Mouse (Mus musculus) adrenal gland, adult 8-10 months (tissue): ENCODE measurements around the gene Zar1l. TPM values are rescaled to one million over a fixed set of nuclear protein-coding genes. Genes with fewer than 3 reads are reported as not detected.
"Not testable (repeated sequence)": the region's sequence is repeated elsewhere in the genome, so short reads cannot be mapped to it uniquely, and the experiment has no call there.

Source experiments
- DNase-seq: peaks from one replicate; pipeline ENCODE4 v3.0.0; 2022
- total RNA-seq, 4 experiments: library from RNA; stranded (reverse); gene quantifications; 2 replicates each; pipeline ENCODE4 v1.2.4; 2022

Zar1l gene
- not detected for total RNA-seq

GRCm38 (mm10) chr5:150518064-150518463, at the start of gene Zar1l:
Gene Zar1l, minus strand, starts transcription at chr5:150518164.
- no peak for DNase-seq

- no peak for DNase-seq
Measured at GRCm38 (mm10) chr5:150566971-150567370, 49.0 kb upstream of the Zar1l start.

- DNase-seq: no peak
Measured at GRCm38 (mm10) chr5:150566226-150566625, 48.3 kb upstream of the Zar1l start.

GRCm38 (mm10) chr5:150564426-150564825, 46.5 kb upstream of the Zar1l start:
- no peak for DNase-seq

GRCm38 (mm10) chr5:150561783-150562182, 43.8 kb upstream of the Zar1l start:
- no peak for DNase-seq

DNA sequence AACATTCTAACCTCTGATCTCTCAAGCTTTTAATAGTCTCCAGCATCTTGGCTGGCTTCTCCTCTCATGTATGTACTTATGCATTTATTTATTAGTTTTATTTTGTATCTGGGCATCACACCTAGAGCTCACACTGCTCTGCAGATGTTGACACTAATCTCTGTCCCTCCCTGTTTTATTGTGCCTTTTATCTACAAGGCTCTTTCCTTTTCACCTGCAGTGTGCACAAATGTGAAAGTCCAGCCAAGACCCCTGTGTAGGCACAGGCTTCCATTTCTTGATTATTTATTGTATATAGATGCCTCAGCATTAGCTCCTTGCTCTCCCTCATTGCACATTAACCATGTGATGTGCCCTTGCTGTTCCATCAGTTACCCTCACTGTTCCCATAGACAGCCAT, 43.4 kb upstream of the Zar1l start:
- no peak for DNase-seq

- no peak for DNase-seq
Measured at GRCm38 (mm10) chr5:150560851-150561250, 42.9 kb upstream of the Zar1l start.

DNA sequence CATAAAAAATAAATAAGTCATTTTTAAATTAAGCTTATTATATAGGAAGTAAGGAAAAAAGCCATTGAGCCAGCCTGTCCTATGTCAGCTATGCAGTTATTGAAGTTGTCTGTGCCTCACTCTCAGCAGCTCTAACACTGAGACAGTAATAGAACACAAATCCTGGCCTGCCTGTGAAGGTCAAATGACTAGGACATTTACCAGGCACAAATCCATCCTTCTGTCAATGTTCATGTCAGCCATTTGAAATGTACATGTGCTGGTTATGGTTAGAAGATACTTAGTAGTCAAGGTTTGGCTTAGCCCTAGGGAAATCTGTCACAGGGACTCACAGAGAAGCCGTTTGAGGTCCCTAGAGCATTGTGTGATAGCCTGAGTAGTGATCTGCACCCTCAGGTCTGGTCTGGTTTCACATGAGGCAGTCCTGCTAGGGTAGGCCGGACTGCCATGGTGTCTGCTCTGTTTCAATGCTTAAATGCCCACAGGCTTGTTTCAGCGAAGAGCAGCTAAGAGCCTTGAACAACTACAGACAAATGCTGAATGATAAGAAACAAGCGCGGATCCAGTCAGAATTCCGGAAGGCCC, 41.6 kb upstream of the Zar1l start:
- no peak for DNase-seq

GRCm38 (mm10) chr5:150551637-150552036, 33.7 kb upstream of the Zar1l start:
- no peak for DNase-seq

DNA sequence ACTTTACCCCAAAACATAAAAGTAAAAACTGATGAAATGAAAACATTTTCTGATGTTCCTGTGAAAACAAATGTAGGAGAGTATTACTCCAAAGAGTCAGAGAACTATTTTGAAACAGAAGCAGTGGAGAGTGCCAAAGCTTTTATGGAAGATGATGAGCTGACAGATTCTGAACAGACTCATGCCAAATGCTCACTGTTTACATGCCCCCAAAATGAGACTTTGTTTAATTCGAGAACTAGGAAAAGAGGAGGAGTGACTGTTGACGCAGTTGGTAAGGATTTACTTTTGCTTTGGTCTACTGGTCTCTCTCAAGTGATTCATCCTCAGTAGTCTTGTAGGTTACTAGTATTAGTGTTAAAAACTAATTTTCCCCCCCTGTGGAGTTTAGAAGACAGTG, 25.2 kb upstream of the Zar1l start:
- no peak for DNase-seq

DNA sequence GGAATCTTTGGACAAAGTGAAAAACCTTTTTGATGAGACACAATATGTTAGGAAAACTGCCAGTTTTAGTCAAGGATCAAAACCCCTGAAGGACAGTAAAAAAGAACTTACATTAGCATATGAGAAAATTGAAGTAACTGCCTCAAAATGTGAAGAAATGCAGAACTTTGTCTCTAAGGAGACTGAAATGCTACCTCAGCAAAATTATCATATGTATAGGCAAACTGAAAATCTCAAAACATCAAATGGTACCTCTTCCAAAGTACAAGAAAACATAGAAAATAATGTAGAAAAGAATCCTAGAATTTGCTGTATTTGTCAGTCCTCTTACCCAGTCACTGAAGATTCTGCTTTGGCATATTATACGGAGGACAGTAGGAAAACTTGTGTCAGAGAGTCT, 23.3 kb upstream of the Zar1l start:
- no peak for DNase-seq

DNA sequence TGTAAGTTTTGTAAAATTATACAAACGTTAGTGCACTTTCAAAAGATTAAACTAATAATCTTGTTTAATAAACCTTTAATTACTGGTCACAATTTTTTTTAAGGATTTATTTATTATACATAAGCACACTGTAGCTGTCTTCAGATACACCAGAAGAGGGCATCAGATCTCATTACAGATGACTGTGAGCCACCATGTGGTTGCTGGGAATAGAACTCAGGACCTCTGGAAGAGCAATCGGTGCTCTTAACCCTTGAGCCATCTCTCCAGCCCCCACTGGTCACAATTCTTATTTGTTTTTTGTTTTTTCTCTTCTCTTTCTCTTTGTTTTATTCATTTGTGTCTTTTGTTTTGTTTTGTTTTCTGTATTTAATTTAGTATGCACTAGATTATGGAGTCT, 7.3 kb upstream of the Zar1l start:
- no peak for DNase-seq

DNA sequence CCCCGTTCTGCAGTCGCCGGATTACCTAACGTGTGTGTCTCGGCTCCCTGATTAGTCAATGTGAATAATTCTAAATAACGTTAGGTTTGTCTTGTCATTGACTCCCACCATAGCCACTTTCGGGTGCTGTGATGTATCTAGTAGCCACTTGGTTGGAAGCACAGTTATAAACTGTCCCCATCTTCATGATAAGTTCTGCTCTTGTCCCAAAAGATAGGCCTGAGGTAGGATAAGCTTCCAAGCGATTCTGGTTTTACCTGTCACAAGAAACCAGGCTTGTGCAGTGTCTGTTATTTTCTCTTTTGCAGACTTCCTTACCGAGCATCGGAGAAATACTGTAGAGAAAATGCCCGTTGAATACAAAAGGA, 4.9 kb upstream of the Zar1l start:
- DNase-seq: no peak

- DNase-seq: peak; percentile 81
Measured at GRCm38 (mm10) chr5:150521937-150522866, 4.2 kb upstream of the Zar1l start, which contains the start of gene Brca2. Gene Brca2, plus strand, starts transcription at chr5:150522630.

DNA sequence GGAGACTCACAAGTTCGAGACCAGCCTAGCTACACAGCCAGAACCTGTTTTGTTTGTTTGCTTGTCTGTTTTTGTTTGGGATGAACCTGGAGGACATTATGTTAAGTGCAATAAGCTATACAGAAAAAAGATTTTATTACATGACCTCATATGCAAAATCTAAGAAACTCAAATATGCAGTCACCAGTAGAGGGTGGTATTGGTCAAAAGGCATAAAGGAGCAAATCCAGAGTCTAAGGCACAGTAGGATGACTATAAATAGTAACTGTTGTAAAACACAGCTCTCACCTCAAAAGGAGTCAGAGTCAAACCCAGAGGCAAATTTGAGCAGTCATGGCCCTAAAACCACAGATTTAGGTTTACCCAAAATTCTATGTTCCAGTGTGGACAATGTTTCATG, 1.6 kb upstream of the Zar1l start:
- no peak for DNase-seq

DNA sequence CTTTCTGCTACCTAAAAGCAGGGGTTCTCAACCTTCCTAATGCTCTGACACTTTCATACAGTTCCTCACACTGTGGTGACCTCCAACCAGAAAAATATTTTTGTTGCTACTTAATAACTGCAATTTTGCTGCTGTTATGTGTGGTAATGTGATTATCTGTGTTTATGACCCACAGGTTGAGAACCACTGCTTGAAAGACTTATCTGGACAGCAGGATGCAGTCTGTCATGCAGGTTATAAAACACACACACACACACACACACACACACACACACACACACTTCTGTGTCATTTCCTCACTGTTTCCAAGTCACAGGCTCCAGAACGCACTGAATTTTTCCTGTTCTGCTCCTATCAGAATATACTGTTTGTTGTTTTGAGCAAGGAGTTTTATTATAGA, 3.9 kb downstream of the Zar1l start:
- no peak for DNase-seq

DNA sequence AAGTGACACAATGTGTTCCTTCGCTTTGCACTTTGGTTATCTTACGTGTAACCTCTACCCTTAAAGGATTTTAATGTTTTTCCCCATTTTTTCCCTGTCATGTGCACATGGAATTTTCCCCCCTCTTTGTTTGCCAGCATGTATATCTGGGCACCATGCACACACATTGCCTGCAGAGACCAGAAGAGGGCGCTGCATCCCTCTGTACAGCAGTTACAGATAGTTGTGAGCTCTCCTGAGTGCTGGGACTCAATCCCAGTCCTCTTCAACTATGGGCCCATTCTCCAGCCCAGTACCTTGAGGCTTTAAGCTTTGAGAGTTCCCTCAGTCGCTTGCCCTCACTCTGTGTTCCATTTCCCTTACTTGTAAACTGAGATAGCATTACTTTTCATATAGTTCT, 4.7 kb downstream of the Zar1l start:
- no peak for DNase-seq

DNA sequence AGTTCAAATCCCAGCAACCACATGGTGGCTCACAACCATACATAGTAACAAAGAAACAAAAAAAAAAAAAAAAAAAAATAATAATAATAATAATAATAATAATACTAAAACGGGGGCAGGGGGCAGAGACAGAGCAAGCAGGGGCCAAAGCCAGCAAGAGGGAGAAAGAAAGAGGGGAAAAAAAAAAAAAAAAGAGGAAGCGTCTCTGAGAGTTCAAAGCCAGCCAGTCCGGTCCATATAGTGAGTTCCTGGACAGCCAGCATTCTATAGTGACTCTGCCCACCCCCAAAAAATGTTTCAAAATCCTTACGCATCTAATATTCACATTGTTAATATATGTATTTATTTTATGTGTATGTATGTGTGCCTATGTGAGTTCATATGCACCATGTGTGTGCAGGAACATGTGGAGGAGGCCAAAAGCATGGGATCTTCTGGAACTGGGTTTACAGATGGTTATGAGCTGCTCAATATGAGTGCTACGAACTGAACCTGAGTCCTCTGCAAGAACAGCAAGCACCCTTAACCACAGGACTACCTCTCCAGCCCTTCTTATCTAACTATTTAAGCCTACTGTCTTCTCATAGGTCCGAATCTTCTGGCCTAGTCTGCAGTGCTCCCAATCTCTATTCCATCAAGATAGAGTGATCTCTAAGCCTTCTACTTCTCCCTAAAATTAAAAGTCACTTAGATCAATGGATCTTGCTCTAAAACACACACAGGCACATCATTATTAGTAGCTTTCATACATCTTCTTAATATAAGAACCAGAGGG, 7.3 kb downstream of the Zar1l start:
- DNase-seq: no peak

DNA sequence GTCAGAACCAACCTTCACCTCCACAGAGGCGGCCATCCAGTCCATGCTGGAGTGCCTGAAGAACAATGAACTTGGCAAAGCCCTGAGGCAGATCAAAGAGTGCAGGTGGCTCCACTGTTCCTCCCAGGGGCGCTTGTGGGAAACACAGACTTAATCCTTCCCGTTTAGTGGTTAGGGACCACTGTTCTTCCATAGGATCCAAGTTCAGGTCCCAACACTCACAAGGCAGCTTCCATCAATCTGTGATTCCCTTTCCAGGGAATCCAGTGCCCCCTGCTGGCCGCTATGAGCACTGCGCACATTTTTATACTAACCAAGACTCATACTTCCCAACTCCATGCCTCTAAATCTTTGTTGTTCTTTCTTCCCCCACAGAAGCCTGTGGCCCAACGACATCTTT, 22.2 kb downstream of the Zar1l start:
- peak; percentile 14 for DNase-seq

- not testable (repeated sequence) for DNase-seq
Measured at GRCm38 (mm10) chr5:150491573-150492173, 26.3 kb downstream of the Zar1l start.

- DNase-seq: no peak
Measured at GRCm38 (mm10) chr5:150490821-150491220, 27.1 kb downstream of the Zar1l start.

GRCm38 (mm10) chr5:150490285-150490684, 27.7 kb downstream of the Zar1l start:
- no peak for DNase-seq

- DNase-seq: no peak
Measured at GRCm38 (mm10) chr5:150485198-150485597, 32.8 kb downstream of the Zar1l start.
